Mouse (Mus musculus) liver, postnatal 0 days (tissue): Measurements from ENCODE around the gene Vmn1r188. TPM values are rescaled to one million over a fixed set of nuclear protein-coding genes. Genes with fewer than 3 reads are reported as not detected.
"Not testable (repeated sequence)": the region's sequence is repeated elsewhere in the genome, so short reads cannot be mapped to it uniquely, and the experiment has no call there.

Source experiments
- ATAC-seq: fragments of 200-750 bp; cut with Nextera tagmentation; 2 replicates; pipeline ENCODE4 v1.8.0; 2017; ENCODE audit warnings: mild to moderate bottlenecking, moderate library complexity
- DNase-seq: peaks from one replicate; pipeline ENCODE4 v3.0.0-alpha.2; 2016
- H3K27ac ChIP-seq: fragments of 300-500 bp; sonication (generic); 2 replicates; pipeline ENCODE4 v1.5.1; 2014; ENCODE audit warnings: antibody characterized with exemption, moderate library complexity, mild to moderate bottlenecking, low read depth
- H3K27me3 ChIP-seq: fragments of 300-500 bp; sonication (generic); 2 replicates; pipeline ENCODE4 v1.6.1; 2014; ENCODE audit warnings: low read length, control low read depth, mixed read lengths; ENCODE audit not compliant: insufficient read depth
- H3K36me3 ChIP-seq: fragments of 300-500 bp; sonication (generic); replicated peaks from 2 replicates; pipeline ENCODE4 v1.6.1; 2014; ENCODE audit warnings: mild to moderate bottlenecking, control low read depth, low read length, moderate library complexity, mixed read lengths; ENCODE audit not compliant: insufficient read depth
- H3K4me1 ChIP-seq: fragments of 300-500 bp; sonication (generic); 2 replicates; pipeline ENCODE4 v1.6.1; 2014; ENCODE audit warnings: antibody characterized with exemption, mild to moderate bottlenecking, control low read depth; ENCODE audit not compliant: insufficient read depth
- H3K4me2 ChIP-seq: fragments of 300-500 bp; sonication (generic); 2 replicates; pipeline ENCODE4 v1.6.1; 2014; ENCODE audit warnings: low read depth, mild to moderate bottlenecking, low read length, moderate library complexity, mixed read lengths
- H3K4me3 ChIP-seq: fragments of 300-500 bp; sonication (generic); 2 replicates; pipeline ENCODE4 v1.5.1; 2014; ENCODE audit warnings: low read depth, low read length
- H3K9ac ChIP-seq: fragments of 300-500 bp; sonication (generic); replicated peaks from 2 replicates; pipeline ENCODE4 v1.6.1; 2014; ENCODE audit warnings: mild to moderate bottlenecking, moderate library complexity
- H3K9me3 ChIP-seq: fragments of 300-500 bp; sonication (generic); 2 replicates; pipeline ENCODE4 v1.6.1; 2016; ENCODE audit warnings: mild to moderate bottlenecking, control low read depth, low read length, mixed read lengths
- CTCF ChIP-seq: sonication (generic); IDR thresholded peaks from 2 replicates; pipeline ENCODE4 v1.5.1; 2016; ENCODE audit warnings: antibody characterized with exemption, low read depth
- EP300 ChIP-seq: IDR thresholded peaks from 2 replicates; pipeline ENCODE4 v1.6.1; 2016; ENCODE audit warnings: antibody characterized with exemption, low read depth, mild to moderate bottlenecking
- WGBS: fragments of 180-500 bp; shearing (Covaris S2); extraction: QIAGEN DNeasy Blood & Tissue Kit; methylation state at CpG from one replicate; pipeline ENCODE4 v1.1.7; 2014; ENCODE audit not compliant: insufficient replicate concordance; 5-methylcytosine and 5-hydroxymethylcytosine counted together
- polyA plus RNA-seq: library from polyadenylated mRNA; unstranded; fragments of >200 nt; fragmentation: Nextera tagmentation; extraction: Ambion mirVana; gene quantifications from 2 replicates; pipeline ENCODE4 v1.2.1, GENCODE M21; 2015

Gene Vmn1r188
- polyA plus RNA-seq, 1 experiment from 2014 or later, result not detected

- peak; percentile 57 for DNase-seq
- H3K27me3 ChIP-seq, result no peaks in the 10 kb centered on the region
- H3K36me3 ChIP-seq, result no peaks in the 10 kb centered on the region
- H3K4me2 ChIP-seq, result peak overlapping the region; percentile 88
- H3K9me3 ChIP-seq, result no peaks in the 10 kb centered on the region
- no peak for TF ChIP-seq EP300
- no peak for TF ChIP-seq CTCF
- peak overlapping the region; percentile 43 for H3K9ac ChIP-seq
- peaks cover 7% of the 10 kb centered on the region for H3K4me1 ChIP-seq
- H3K27ac ChIP-seq, result peak overlapping the region; percentile 46
- peak overlapping the region; percentile 49 for H3K4me3 ChIP-seq
- WGBS, result under 1% methylated on average over 14 of the region's 14 CpGs
- ATAC-seq, result no peak
These were observed 34.4 kb upstream of the Vmn1r188 start for GRCm38 (mm10) chr13:22049737-22050440.

GRCm38 (mm10) chr13:22050591-22051522 lies 33.4 kb upstream of the Vmn1r188 start:
- Histone ChIP-seq H3K4me3 (peak overlapping the region; percentile 49), H3K4me2 (peak overlapping the region; percentile 88), H3K36me3 (no peaks in the 10 kb centered on the region), H3K27me3 (no peaks in the 10 kb centered on the region), H3K9me3 (no peaks in the 10 kb centered on the region), H3K9ac (peak overlapping the region; percentile 60), H3K27ac (peak overlapping the region; percentile 67), H3K4me1 (peaks cover 14% of the 10 kb centered on the region)
- ATAC-seq (peak; percentile 92), DNase-seq (peak; percentile 97)
- TF ChIP-seq EP300 (no peak), CTCF (peak; percentile 91)
- WGBS, result under 1% methylated on average over 52 of the region's 52 CpGs

GRCm38 (mm10) chr13:22051523-22051859 lies 32.7 kb upstream of the Vmn1r188 start:
- Histone ChIP-seq H3K4me2 (peak overlapping the region; percentile 88), H3K27ac (no peak overlapping the region), H3K27me3 (no peaks in the 10 kb centered on the region), H3K4me1 (peaks cover 16% of the 10 kb centered on the region), H3K9ac (peak overlapping the region; percentile 60), H3K4me3 (peak overlapping the region; percentile 49), H3K9me3 (no peaks in the 10 kb centered on the region), H3K36me3 (no peaks in the 10 kb centered on the region)
- WGBS, result 12% methylated on average over 5 of the region's 5 CpGs
- ATAC-seq (no peak), DNase-seq (no peak)
- TF ChIP-seq CTCF (no peak), EP300 (no peak)

- H3K9ac ChIP-seq, result no peak overlapping the region
- no peak overlapping the region for H3K4me3 ChIP-seq
- H3K9me3 ChIP-seq, result no peaks in the 10 kb centered on the region
- WGBS, result 84% methylated on average over 1 of the region's 1 CpGs
- DNase-seq, result no peak
- H3K27me3 ChIP-seq, result no peaks in the 10 kb centered on the region
- H3K4me1 ChIP-seq, result peaks cover 16% of the 10 kb centered on the region
- no peak for ATAC-seq
- no peak for TF ChIP-seq EP300
- no peak for TF ChIP-seq CTCF
- H3K27ac ChIP-seq, result no peak overlapping the region
- no peaks in the 10 kb centered on the region for H3K36me3 ChIP-seq
- H3K4me2 ChIP-seq, result no peak overlapping the region
These were observed 30.5 kb upstream of the Vmn1r188 start for GRCm38 (mm10) chr13:22053754-22054153.

- 54% methylated on average over 1 of the region's 1 CpGs for WGBS
- H3K36me3 ChIP-seq, result no peaks in the 10 kb centered on the region
- H3K27ac ChIP-seq, result no peak overlapping the region
- no peaks in the 10 kb centered on the region for H3K9me3 ChIP-seq
- H3K27me3 ChIP-seq, result no peaks in the 10 kb centered on the region
- no peaks in the 10 kb centered on the region for H3K4me1 ChIP-seq
- H3K4me2 ChIP-seq, result no peak overlapping the region
- TF ChIP-seq CTCF, result no peak
- no peak for TF ChIP-seq EP300
- H3K4me3 ChIP-seq, result no peak overlapping the region
- ATAC-seq, result no peak
- H3K9ac ChIP-seq, result no peak overlapping the region
- no peak for DNase-seq
These were observed 22.8 kb upstream of the Vmn1r188 start for GRCm38 (mm10) chr13:22061422-22061821.

- TF ChIP-seq CTCF (no peak), EP300 (no peak)
- Histone ChIP-seq H3K4me2 (no peak overlapping the region), H3K27me3 (no peaks in the 10 kb centered on the region), H3K4me3 (no peak overlapping the region), H3K9ac (no peak overlapping the region), H3K4me1 (no peaks in the 10 kb centered on the region), H3K36me3 (no peaks in the 10 kb centered on the region), H3K9me3 (no peaks in the 10 kb centered on the region), H3K27ac (no peak overlapping the region)
- WGBS, result 43% methylated on average over 1 of the region's 1 CpGs
- DNase-seq (no peak), ATAC-seq (no peak)
These were observed 20.8 kb upstream of the Vmn1r188 start for GRCm38 (mm10) chr13:22063468-22063867.

- not testable (repeated sequence) for H3K4me3 ChIP-seq, DNase-seq, H3K9me3 ChIP-seq, H3K27me3 ChIP-seq, H3K4me1 ChIP-seq, H3K4me2 ChIP-seq, H3K27ac ChIP-seq, ATAC-seq, H3K36me3 ChIP-seq, H3K9ac ChIP-seq
- WGBS, result 70% methylated on average over 2 of the region's 2 CpGs
These were observed 21.5 kb downstream of the Vmn1r188 start, which contains the start of gene Vmn1r189 for GRCm38 (mm10) chr13:22105724-22106123. Vmn1r189 (minus strand) TSS chr13:22105824.

GRCm38 (mm10) chr13:22136495-22137293 lies 52.5 kb downstream of the Vmn1r188 start:
- 59% methylated on average over 5 of the region's 5 CpGs for WGBS
- not testable (repeated sequence) for H3K4me1 ChIP-seq, H3K4me3 ChIP-seq, H3K9ac ChIP-seq, H3K9me3 ChIP-seq, H3K36me3 ChIP-seq, DNase-seq, H3K27ac ChIP-seq, ATAC-seq, H3K4me2 ChIP-seq, H3K27me3 ChIP-seq
